9 mouse cellular contexts compared by ENCODE assay signal in the genomic region with DNA sequence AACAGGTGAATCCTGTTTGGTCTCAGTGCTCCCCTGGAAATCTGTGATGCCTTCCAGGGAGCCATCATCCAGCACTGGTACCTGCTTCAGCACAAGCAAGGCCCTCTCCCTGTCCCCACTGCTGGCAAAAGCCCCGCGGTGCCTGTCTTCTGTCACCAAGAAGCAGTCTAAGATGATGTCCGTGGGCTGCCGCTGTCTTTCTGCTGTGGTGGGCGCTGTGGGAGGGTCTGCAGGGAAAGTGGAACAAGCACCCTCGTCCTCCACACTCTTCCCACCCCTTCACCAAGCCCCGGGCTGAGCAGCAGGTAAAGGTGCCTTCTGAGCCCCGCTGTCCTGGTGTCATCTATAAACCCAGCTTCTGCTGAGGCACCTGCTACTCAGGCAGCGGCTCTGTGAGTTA. TPM values are rescaled to one million over a fixed set of nuclear protein-coding genes. Genes with fewer than 3 reads are reported as not detected.
DNase-seq lines count a peak whose midpoint lies in the region; ATAC-seq and TF ChIP-seq lines count a peak whose summit lies in the region.
"Had no signal": no experiment of that assay in that cellular context is flagged by ENCODE, and none has a peak within 500 bp of the region (broad histone marks: within the 10 kb centered on the region; RNA-seq: fewer than 3 reads in every experiment).

No protein-coding gene starts in this region.

- H3K9me3 ChIP-seq in heart, embryonic 12.5 days (replicated peaks), result no peaks in the 10 kb centered on the region
- H3K9me3 ChIP-seq in G1E (replicated peaks), result no peaks in the 10 kb centered on the region
- no peaks in the 10 kb centered on the region for H3K9me3 ChIP-seq in hindbrain, embryonic 15.5 days

- whole genome bisulfite sequencing in heart, embryonic 12.5 days, result 54% methylated on average over 9 of the region's 9 CpGs
- WGBS in hindbrain, embryonic 15.5 days, result 62% methylated on average over 9 of the region's 9 CpGs

- H3K4me1 ChIP-seq in heart, embryonic 12.5 days (replicated peaks), result peaks cover 31% of the 10 kb centered on the region
- H3K4me1 ChIP-seq in G1E (ENCODE audit: insufficient read depth, low read depth, low read length), result peaks cover 44% of the 10 kb centered on the region
- peaks cover 21% of the 10 kb centered on the region for H3K4me1 ChIP-seq in hindbrain, embryonic 15.5 days (replicated peaks)

- ATAC-seq in heart, embryonic 12.5 days (ENCODE audit: insufficient number of reproducible peaks, low FRiP score), result no peak
- no peak for ATAC-seq in G1E (ENCODE audit: extremely low read depth, insufficient number of reproducible peaks, low FRiP score, poor library complexity, severe bottlenecking)
- ATAC-seq in hindbrain, embryonic 15.5 days (ENCODE audit: low FRiP score, low read depth), result 0 out of 2 replicates have a peak, but pooled peaks have one; percentile 8

- peak overlapping the region; percentile 29 for H3ac ChIP-seq in myocyte (ENCODE audit: control insufficient read depth, insufficient read length)

- H3K4me3 ChIP-seq in heart, embryonic 12.5 days, result no peak overlapping the region
- H3K4me3 ChIP-seq in G1E (ENCODE audit: low read depth, low read length) (peak overlapping the region; percentile 45; the same call in 1 of the 2 replicates), myocyte (peak overlapping the region; percentile 58)
- no peak overlapping the region for H3K4me3 ChIP-seq in hindbrain, embryonic 15.5 days

- H3K27me3 ChIP-seq in heart, embryonic 12.5 days (replicated peaks), result no peaks in the 10 kb centered on the region
- no peaks in the 10 kb centered on the region for H3K27me3 ChIP-seq in G1E (ENCODE audit: insufficient read depth, low read length)
- H3K27me3 ChIP-seq in hindbrain, embryonic 15.5 days, result no peaks in the 10 kb centered on the region
- no peaks in the 10 kb centered on the region for H3K27me3 ChIP-seq in myocyte (ENCODE audit: control insufficient read depth, insufficient read depth, insufficient read length)

- no peak overlapping the region for H3K9ac ChIP-seq in heart, embryonic 12.5 days
- no peak overlapping the region for H3K9ac ChIP-seq in hindbrain, embryonic 15.5 days

- intact Hi-C loops in heart, postnatal 14 days (cut with DNase I), result no loop called here

- no peaks in the 10 kb centered on the region for H3K79me2 ChIP-seq in myocyte (ENCODE audit: control insufficient read depth, insufficient read depth)

- H3K27ac ChIP-seq in heart, embryonic 12.5 days (ENCODE audit: poor library complexity, severe bottlenecking), result no peak overlapping the region
- peak overlapping the region; percentile 12; the same call in 1 of the 2 replicates for H3K27ac ChIP-seq in hindbrain, embryonic 15.5 days (replicated peaks)

- no peaks in the 10 kb centered on the region for H3K36me3 ChIP-seq in heart, embryonic 12.5 days
- H3K36me3 ChIP-seq in G1E (replicated peaks) (peaks cover 40% of the 10 kb centered on the region), myocyte (ENCODE audit: control insufficient read depth, insufficient read depth) (no peaks in the 10 kb centered on the region)
- no peaks in the 10 kb centered on the region for H3K36me3 ChIP-seq in hindbrain, embryonic 15.5 days

- TF ChIP-seq CTCF in G1E (IDR thresholded peaks at IDR 0.05; ENCODE audit: low read depth, low read length), result no peak

- DNase-seq in heart, postnatal 14 days, result no peak
- DNase-seq in G1E (ENCODE audit: low spot score), result no peak
- no peak for DNase-seq in embryo, embryonic 9.5 days (ENCODE audit: extremely low spot score)
- DNase-seq in spleen, adult 18-20 months, result no peak
- DNase-seq in kidney, postnatal 4 days, result no peak

- peak overlapping the region; percentile 99 for H3K4me2 ChIP-seq in heart, embryonic 12.5 days
- H3K4me2 ChIP-seq in hindbrain, embryonic 15.5 days, result peak overlapping the region; percentile 96
- H3K4me2 ChIP-seq in myocyte (ENCODE audit: low read depth), result peak overlapping the region; percentile 89

- no peak for TF ChIP-seq POLR2A in myocyte (IDR thresholded peaks at IDR 0.05; ENCODE audit: insufficient read length, low read depth)

TF ChIP-seq in myocyte, 11 proteins besides CTCF, POLR2A, EP300 and RAD21:
- TF ChIP-seq TCF12 (IDR thresholded peaks at IDR 0.05; ENCODE audit: insufficient read depth, poor library complexity, severe bottlenecking), result no peak
- TF ChIP-seq POLR2AphosphoS2 (IDR thresholded peaks at IDR 0.05; ENCODE audit: insufficient read length, low read depth), result no peak
- TF ChIP-seq E2F4 (IDR thresholded peaks at IDR 0.05; ENCODE audit: insufficient read depth), result no peak
- no peak for TF ChIP-seq REST (IDR thresholded peaks at IDR 0.05; ENCODE audit: insufficient read depth, insufficient read length)
- no peak for TF ChIP-seq MYOD1 (IDR thresholded peaks at IDR 0.05; ENCODE audit: control insufficient read depth in 1 of 3, insufficient read length in 2 of 3, low read depth in 2 of 3)
- TF ChIP-seq TCF3 (IDR thresholded peaks at IDR 0.05; ENCODE audit: insufficient read length, low read depth), result no peak
- no peak for TF ChIP-seq MYOG (IDR thresholded peaks at IDR 0.05; ENCODE audit: control insufficient read depth in 1 of 3, insufficient read depth in 1 of 3, insufficient read length in 2 of 3, low read depth in 2 of 3)
- TF ChIP-seq SRF (IDR thresholded peaks at IDR 0.05; ENCODE audit: control insufficient read depth, insufficient read length, low read depth), result no peak

RNA-seq across cellular contexts. Expression of gene Tapbpl, which starts 1.1 kb away (rescaled TPM):
- 3.1 and 3.3 TPM in 2 replicates for polyA plus RNA-seq in heart, embryonic 12.5 days (2016; fragmentation: Nextera tagmentation; extraction: Ambion mirVana)
- total RNA-seq in heart, postnatal 14 days (2021), result 1 to 10 TPM; 4.0 to 4.3 TPM
- total RNA-seq in G1E (2014; fragmentation: Nextera tagmentation) (0.73 and 0.90 TPM in 2 replicates), G1E (2017) (1.2 and 1.8 TPM in 2 replicates)
- polyA plus RNA-seq in G1E (2012) (1.2 and 1.4 TPM in 2 replicates), myocyte (2012; fragmentation: generic; extraction: Trizol) (6.5 TPM)
- polyA plus RNA-seq in hindbrain, embryonic 15.5 days (2015; fragmentation: Nextera tagmentation; extraction: Ambion mirVana), result 6.8 and 8.2 TPM in 2 replicates

RNA-seq across cellular contexts. Expression of gene Cd27, which starts 6.2 kb away (rescaled TPM):
- 0.96 and 2.0 TPM in 2 replicates for polyA plus RNA-seq in heart, embryonic 12.5 days (2016; fragmentation: Nextera tagmentation; extraction: Ambion mirVana)
- 1 to 10 TPM in 1 of 2 experiments, under 1 TPM in 1; 0.91 to 7.5 TPM for total RNA-seq in heart, postnatal 14 days (2021)
- not detected in 2 replicates for total RNA-seq in G1E (2014; fragmentation: Nextera tagmentation)
- 0.87 TPM in 1 of 2 replicates, not detected in the other for total RNA-seq in G1E (2017)
- not detected in 2 replicates for polyA plus RNA-seq in G1E (2012)
- polyA plus RNA-seq in hindbrain, embryonic 15.5 days (2015; fragmentation: Nextera tagmentation; extraction: Ambion mirVana), result 1.6 and 1.7 TPM in 2 replicates
- polyA plus RNA-seq in myocyte (2012; fragmentation: generic; extraction: Trizol), result 1.5 TPM
- total RNA-seq: left cerebral cortex, postnatal 25 days had no signal

RNA-seq across cellular contexts. Expression of gene Vamp1, which starts 15.2 kb away (rescaled TPM):
- 4.2 and 4.3 TPM in 2 replicates for polyA plus RNA-seq in heart, embryonic 12.5 days (2016; fragmentation: Nextera tagmentation; extraction: Ambion mirVana)
- 1 to 10 TPM; 9.3 to 9.8 TPM for total RNA-seq in heart, postnatal 14 days (2021)
- total RNA-seq in G1E (2014; fragmentation: Nextera tagmentation) (21.9 and 30.2 TPM in 2 replicates), G1E (2017) (6.1 and 7.9 TPM in 2 replicates)
- polyA plus RNA-seq in G1E (2012) (1.9 and 2.8 TPM in 2 replicates), myocyte (2012; fragmentation: generic; extraction: Trizol) (6.5 TPM)
- 28.1 and 28.4 TPM in 2 replicates for polyA plus RNA-seq in hindbrain, embryonic 15.5 days (2015; fragmentation: Nextera tagmentation; extraction: Ambion mirVana)

RNA-seq across cellular contexts. Expression of gene Mrpl51, which starts 39.0 kb away (rescaled TPM):
- polyA plus RNA-seq in heart, embryonic 12.5 days (2016; fragmentation: Nextera tagmentation; extraction: Ambion mirVana), result 217 and 218 TPM in 2 replicates
- 100 to 1,000 TPM; 279 to 289 TPM for total RNA-seq in heart, postnatal 14 days (2021)
- 51.3 and 59.6 TPM in 2 replicates for total RNA-seq in G1E (2014; fragmentation: Nextera tagmentation)
- 143 and 156 TPM in 2 replicates for total RNA-seq in G1E (2017)
- polyA plus RNA-seq in G1E (2012), result 114 and 162 TPM in 2 replicates
- polyA plus RNA-seq in hindbrain, embryonic 15.5 days (2015; fragmentation: Nextera tagmentation; extraction: Ambion mirVana), result 148 and 150 TPM in 2 replicates
- 132 TPM for polyA plus RNA-seq in myocyte (2012; fragmentation: generic; extraction: Trizol)

RNA-seq across cellular contexts. Expression of gene Ncapd2, which starts 39.1 kb away (rescaled TPM):
- polyA plus RNA-seq in heart, embryonic 12.5 days (2016; fragmentation: Nextera tagmentation; extraction: Ambion mirVana), result 99.0 and 112 TPM in 2 replicates
- 10 to 100 TPM; 28.1 to 33.4 TPM for total RNA-seq in heart, postnatal 14 days (2021)
- total RNA-seq in G1E (2014; fragmentation: Nextera tagmentation) (494 and 557 TPM in 2 replicates), G1E (2017) (211 and 243 TPM in 2 replicates)
- polyA plus RNA-seq in G1E (2012) (269 and 275 TPM in 2 replicates), myocyte (2012; fragmentation: generic; extraction: Trizol) (34.7 TPM)
- polyA plus RNA-seq in hindbrain, embryonic 15.5 days (2015; fragmentation: Nextera tagmentation; extraction: Ambion mirVana), result 51.3 and 57.1 TPM in 2 replicates

Comparison
In these comparisons a context has a peak if more than half of its experiments do, and no peak if none do; other contexts are left out.
1. H3K4me3 ChIP-seq: peak in G1E (single experiment) and myocyte (single experiment); none in heart, embryonic 12.5 days (single experiment) and hindbrain, embryonic 15.5 days (single experiment).
2. Peak in every context shown above with its lines, with median percentiles within 50 percentile points of each other: H3K4me2 ChIP-seq.